Mouse (Mus musculus) intestine, embryonic 14.5 days (tissue): ENCODE results near the gene Rab20. TPM values are rescaled to one million over a fixed set of nuclear protein-coding genes. Genes with fewer than 3 reads are reported as not detected.
A peak's percentile ranks its signal among the peaks of the same experiment; 100 is the strongest.

Experiments
- ATAC-seq: fragments of 200-750 bp; cut with Nextera tagmentation; replicated peaks from 2 replicates; pipeline ENCODE4 v1.8.0; 2017; ENCODE audit warnings: low read depth, moderate number of reproducible peaks, moderate TSS enrichment, moderate library complexity; ENCODE audit not compliant: low FRiP score, low TSS enrichment
- DNase-seq: peaks from one replicate; pipeline ENCODE4 v3.0.0-alpha.2; 2018; ENCODE audit warnings: low spot score
- H3K27ac ChIP-seq: fragments of 300-500 bp; sonication (generic); 2 replicates; pipeline ENCODE4 v1.5.1; 2014; ENCODE audit warnings: low read depth, mild to moderate bottlenecking, control low read depth
- H3K27me3 ChIP-seq: fragments of 300-500 bp; sonication (generic); replicated peaks from 2 replicates; pipeline ENCODE4 v1.6.1; 2014; ENCODE audit warnings: low read length, control low read depth; ENCODE audit not compliant: control insufficient read depth, insufficient read depth
- H3K36me3 ChIP-seq: fragments of 300-500 bp; sonication (generic); 2 replicates; pipeline ENCODE4 v1.6.1; 2014; ENCODE audit warnings: low read length, control low read depth; ENCODE audit not compliant: control insufficient read depth, insufficient read depth
- H3K4me1 ChIP-seq: fragments of 300-500 bp; sonication (generic); replicated peaks from 2 replicates; pipeline ENCODE4 v1.6.1; 2014; ENCODE audit warnings: low read length, control low read depth, mixed read lengths; ENCODE audit not compliant: control insufficient read depth, insufficient read depth
- H3K4me2 ChIP-seq: fragments of 300-500 bp; sonication (generic); 2 replicates; pipeline ENCODE4 v1.6.1; 2014; ENCODE audit warnings: low read length
- H3K4me3 ChIP-seq: fragments of 300-500 bp; sonication (generic); 2 replicates; pipeline ENCODE4 v1.5.1; 2014; ENCODE audit warnings: low read depth, low read length, control low read depth, mixed read lengths
- H3K9ac ChIP-seq: fragments of 300-500 bp; sonication (generic); 2 replicates; pipeline ENCODE4 v1.6.1; 2014; ENCODE audit warnings: mild to moderate bottlenecking, low read length
- H3K9me3 ChIP-seq: fragments of 300-500 bp; sonication (generic); 2 replicates; pipeline ENCODE4 v1.6.1; 2016; ENCODE audit warnings: low read length, control low read depth; ENCODE audit not compliant: control insufficient read depth
- WGBS: fragments of 180-500 bp; shearing (Covaris S2); extraction: QIAGEN DNeasy Blood & Tissue Kit; methylation state at CpG from one replicate; pipeline ENCODE4 v1.1.7; 2014; 5-methylcytosine and 5-hydroxymethylcytosine counted together
- polyA plus RNA-seq: library from polyadenylated mRNA; unstranded; fragments of >200 nt; fragmentation: Nextera tagmentation; extraction: Ambion mirVana; gene quantifications from 2 replicates; pipeline ENCODE4 v1.2.1, GENCODE M21; 2014

Gene Rab20
- polyA plus RNA-seq: 7.8 and 8.6 TPM in 2 replicates

DNA sequence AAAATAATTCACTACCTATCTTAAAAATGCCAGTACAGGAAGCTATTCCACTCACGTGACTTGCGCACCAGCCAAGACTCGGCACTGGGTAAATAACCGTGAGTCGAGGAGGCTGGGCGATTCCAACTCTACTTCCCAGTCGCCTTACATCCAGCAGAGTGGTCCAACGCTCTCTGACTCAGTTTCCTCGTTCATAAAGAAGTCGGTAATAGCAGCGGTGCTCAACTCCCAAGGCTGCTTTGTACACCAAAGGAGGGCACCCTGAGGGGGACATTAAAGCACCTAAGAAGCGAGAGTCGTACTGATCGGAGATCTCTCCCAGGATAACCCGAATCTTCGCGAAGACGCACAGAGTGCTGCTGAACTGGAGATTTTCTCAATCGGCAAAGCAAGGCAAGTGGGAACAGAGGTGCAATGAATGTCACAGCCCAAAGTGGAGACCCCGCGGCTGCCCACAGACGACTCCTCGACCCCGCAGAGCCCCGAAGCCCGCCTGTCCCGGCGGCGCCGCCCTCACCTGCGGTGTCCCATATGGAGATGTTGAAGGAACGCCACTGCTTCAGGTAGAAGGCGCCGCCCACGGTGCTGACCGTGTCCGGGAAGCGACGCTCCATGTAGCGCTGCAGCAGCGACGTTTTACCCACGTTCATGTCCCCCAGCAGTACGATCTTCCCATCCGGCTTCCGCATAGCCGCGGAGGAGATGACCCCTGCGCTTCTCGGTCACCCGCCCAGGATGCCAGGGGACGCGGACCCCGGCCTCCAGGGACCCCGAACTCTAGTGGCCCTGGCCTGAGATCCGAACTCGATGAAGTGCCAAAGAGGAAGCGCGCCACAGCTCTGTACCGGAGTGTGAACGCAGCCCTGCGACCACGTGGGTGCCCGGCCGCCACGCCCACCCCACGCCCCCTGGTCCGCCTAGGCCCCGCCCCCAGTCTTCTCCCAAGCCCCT, at the start of gene Rab20:
TSS of gene Rab20 (minus strand) at position 900 of the 951 bp plus-strand sequence.
- Histone ChIP-seq H3K4me1 (peaks cover 21% of the 10 kb centered on the region), H3K27ac (no peak within 1 kb of the TSS), H3K27me3 (peaks cover 41% of the 10 kb centered on the region), H3K9ac (peak within 1 kb of the TSS; percentile 39), H3K9me3 (no peaks in the 10 kb centered on the region), H3K4me3 (peak within 1 kb of the TSS; percentile 61), H3K4me2 (peak within 1 kb of the TSS; percentile 88), H3K36me3 (no peaks in the 10 kb centered on the region)
- DNase-seq (peak; percentile 87), ATAC-seq (peak; percentile 76)
- WGBS: under 1% methylated on average over 68 of the region's 69 CpGs

- H3K4me2 ChIP-seq: no peak overlapping the region
- no peaks in the 10 kb centered on the region for H3K9me3 ChIP-seq
- H3K27me3 ChIP-seq: no peaks in the 10 kb centered on the region
- no peak for DNase-seq
- ATAC-seq: no peak
- no peak overlapping the region for H3K27ac ChIP-seq
- H3K4me1 ChIP-seq: no peaks in the 10 kb centered on the region
- WGBS: 84% methylated on average over 3 of the region's 3 CpGs
- no peak overlapping the region for H3K9ac ChIP-seq
- H3K36me3 ChIP-seq: peaks cover 30% of the 10 kb centered on the region
- H3K4me3 ChIP-seq: no peak overlapping the region
Measured at GRCm38 (mm10) chr8:11523331-11523730, 44.8 kb upstream of the Rab20 start.

DNA sequence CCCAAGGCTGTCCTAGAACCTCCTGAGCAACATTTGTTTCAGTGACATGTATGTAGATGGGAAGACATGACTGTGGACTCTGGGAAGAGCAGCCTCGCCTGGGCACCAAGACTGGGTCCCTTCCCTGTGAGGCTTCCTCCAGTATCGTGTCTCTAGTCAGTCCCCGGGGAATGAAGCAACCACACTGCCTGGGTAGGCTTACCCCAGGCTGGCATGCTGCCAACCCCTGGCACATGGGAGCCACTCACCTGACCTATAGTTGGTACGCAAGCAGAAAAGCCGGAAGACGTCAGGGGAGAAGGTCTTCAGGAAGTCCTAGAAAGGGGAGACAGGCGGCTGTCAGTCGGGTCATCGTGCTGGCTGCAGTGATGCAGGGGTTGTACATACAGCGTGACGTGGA, 40.2 kb upstream of the Rab20 start:
- Histone ChIP-seq H3K4me1 (no peaks in the 10 kb centered on the region), H3K9ac (no peak overlapping the region), H3K27ac (no peak overlapping the region), H3K36me3 (peaks cover 42% of the 10 kb centered on the region), H3K4me3 (no peak overlapping the region), H3K27me3 (no peaks in the 10 kb centered on the region), H3K4me2 (no peak overlapping the region), H3K9me3 (no peaks in the 10 kb centered on the region)
- DNase-seq: no peak
- no peak for ATAC-seq
- 89% methylated on average over 11 of the region's 11 CpGs for WGBS

- DNase-seq (no peak), ATAC-seq (no peak)
- H3K4me3 ChIP-seq: no peak overlapping the region
- no peak overlapping the region for H3K9ac ChIP-seq
- no peaks in the 10 kb centered on the region for H3K27me3 ChIP-seq
- no peak overlapping the region for H3K4me2 ChIP-seq
- H3K27ac ChIP-seq: no peak overlapping the region
- no peaks in the 10 kb centered on the region for H3K9me3 ChIP-seq
- WGBS: 85% methylated on average over 6 of the region's 6 CpGs
- peaks cover 48% of the 10 kb centered on the region for H3K36me3 ChIP-seq
- no peaks in the 10 kb centered on the region for H3K4me1 ChIP-seq
Measured at GRCm38 (mm10) chr8:11518056-11518396, 39.5 kb upstream of the Rab20 start.

GRCm38 (mm10) chr8:11517366-11518055, 39.0 kb upstream of the Rab20 start:
- Histone ChIP-seq H3K4me1 (no peaks in the 10 kb centered on the region), H3K4me3 (no peak overlapping the region), H3K27me3 (no peaks in the 10 kb centered on the region), H3K9me3 (no peaks in the 10 kb centered on the region), H3K9ac (no peak overlapping the region), H3K4me2 (no peak overlapping the region), H3K36me3 (peaks cover 54% of the 10 kb centered on the region), H3K27ac (no peak overlapping the region)
- WGBS: 82% methylated on average over 16 of the region's 16 CpGs
- DNase-seq (no peak), ATAC-seq (no peak)

GRCm38 (mm10) chr8:11516292-11516691, 37.8 kb upstream of the Rab20 start:
- no peaks in the 10 kb centered on the region for H3K27me3 ChIP-seq
- peaks cover 55% of the 10 kb centered on the region for H3K36me3 ChIP-seq
- H3K4me2 ChIP-seq: no peak overlapping the region
- DNase-seq (no peak), ATAC-seq (no peak)
- 96% methylated on average over 9 of the region's 9 CpGs for WGBS
- H3K9me3 ChIP-seq: no peaks in the 10 kb centered on the region
- no peaks in the 10 kb centered on the region for H3K4me1 ChIP-seq
- no peak overlapping the region for H3K4me3 ChIP-seq
- H3K27ac ChIP-seq: no peak overlapping the region
- no peak overlapping the region for H3K9ac ChIP-seq

GRCm38 (mm10) chr8:11513247-11513646, 34.7 kb upstream of the Rab20 start:
- H3K9ac ChIP-seq: no peak overlapping the region
- no peak overlapping the region for H3K4me3 ChIP-seq
- H3K9me3 ChIP-seq: no peaks in the 10 kb centered on the region
- peaks cover 75% of the 10 kb centered on the region for H3K36me3 ChIP-seq
- H3K27me3 ChIP-seq: no peaks in the 10 kb centered on the region
- 83% methylated on average over 5 of the region's 5 CpGs for WGBS
- no peak overlapping the region for H3K27ac ChIP-seq
- DNase-seq: no peak
- no peaks in the 10 kb centered on the region for H3K4me1 ChIP-seq
- no peak overlapping the region for H3K4me2 ChIP-seq
- no peak for ATAC-seq

DNA sequence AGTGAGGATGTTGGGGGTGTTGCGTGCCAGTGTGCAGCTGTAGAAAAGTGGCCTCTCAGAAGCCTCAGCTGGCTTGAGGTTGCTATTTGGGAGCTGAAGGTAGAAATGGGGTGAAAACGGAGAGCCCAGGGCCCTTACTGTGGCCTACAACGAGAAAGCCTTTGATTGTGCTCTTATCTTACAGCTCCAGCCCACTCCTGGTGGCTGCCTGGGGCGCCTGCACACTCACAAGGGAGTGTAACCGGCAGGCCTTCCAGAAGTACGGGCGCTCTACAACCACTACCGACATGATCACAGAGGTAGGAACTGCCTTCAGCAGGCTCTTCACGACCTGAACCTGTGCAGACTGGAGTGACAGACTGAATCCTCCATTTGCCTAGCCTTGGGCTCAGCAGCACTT, 34.2 kb upstream of the Rab20 start:
- DNase-seq (no peak), ATAC-seq (no peak)
- no peak overlapping the region for H3K27ac ChIP-seq
- no peak overlapping the region for H3K4me2 ChIP-seq
- peaks cover 77% of the 10 kb centered on the region for H3K36me3 ChIP-seq
- H3K4me3 ChIP-seq: no peak overlapping the region
- H3K4me1 ChIP-seq: no peaks in the 10 kb centered on the region
- H3K9ac ChIP-seq: no peak overlapping the region
- no peaks in the 10 kb centered on the region for H3K9me3 ChIP-seq
- WGBS: 82% methylated on average over 9 of the region's 9 CpGs
- H3K27me3 ChIP-seq: no peaks in the 10 kb centered on the region
